Mouse (Mus musculus) kidney, adult 2 months (tissue): ENCODE data around the gene Cnppd1.
A peak's percentile ranks its signal among the peaks of the same experiment; 100 is the strongest.

ENCODE experiments used
- CTCF ChIP-seq: fragments of 200-500 bp; conservative IDR thresholded peaks from 2 replicates; pipeline ENCODE4 v1.5.1; 2011; ENCODE audit warnings: low read depth, mild to moderate bottlenecking, control low read depth, low read length, moderate library complexity, mixed read lengths; ENCODE audit not compliant: insufficient read depth, insufficient read length
- POLR2A ChIP-seq: fragments of 200-500 bp; IDR thresholded peaks from one replicate; pipeline ENCODE4 v1.6.1; 2011; ENCODE audit warnings: low read depth, low read length, control low read depth

GRCm38 (mm10) chr1:75142301-75143261 lies at the start of gene Cnppd1, which contains the start of gene Retreg2:
- TF ChIP-seq CTCF: peak; percentile 54
- peak; percentile 93 for TF ChIP-seq POLR2A
